Mouse (Mus musculus): ENCODE data around the gene Sez6. TPM values are rescaled to one million over a fixed set of nuclear protein-coding genes. Genes with fewer than 3 reads are reported as not detected.

The Sez6 gene
- polyA plus RNA-seq, 1 experiment: not detected

DNA sequence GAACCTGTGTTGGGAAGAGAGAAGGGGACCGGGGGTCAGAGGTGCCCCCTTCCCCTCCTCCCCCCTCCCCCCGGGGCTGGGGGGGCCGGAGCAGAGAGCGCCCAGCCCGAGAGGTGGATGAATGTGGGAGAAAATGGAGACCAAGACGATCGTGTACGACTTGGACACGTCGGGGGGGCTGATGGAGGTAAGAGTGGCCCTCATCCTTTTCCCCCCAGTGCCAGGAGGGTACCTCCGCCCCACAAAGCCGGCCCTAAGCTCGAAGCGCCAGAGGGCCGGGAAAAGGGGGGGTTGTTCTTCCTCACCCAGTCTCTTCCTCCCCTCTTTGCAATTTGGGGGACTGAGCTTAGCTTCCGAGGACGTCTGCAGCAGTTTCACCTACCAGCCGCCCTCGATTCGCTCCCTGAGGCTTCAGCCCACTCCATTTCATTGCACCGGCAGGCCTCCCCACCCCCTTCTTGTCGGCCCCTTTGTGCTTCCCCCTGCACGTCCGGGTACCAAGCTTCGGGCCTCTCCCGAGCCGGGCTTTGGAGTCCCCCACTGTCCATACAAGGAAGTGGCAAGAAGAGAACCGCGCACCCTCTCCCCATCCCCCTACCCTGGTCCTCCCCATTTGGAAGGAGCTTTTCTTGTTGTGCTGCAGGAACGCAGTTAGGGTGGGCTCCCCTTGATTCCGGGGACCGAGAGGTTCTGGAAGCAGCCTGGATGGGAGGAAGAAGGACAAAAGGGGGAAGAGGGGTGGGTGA is 52.8 kb downstream of the Sez6 start:
- WGBS: under 1% methylated on average over 27 of the region's 32 CpGs
- peak; percentile 19 to 56 for DNase-seq (ENCODE audit: low read depth in 1 of 2, low spot score in 2 of 2)
- Histone ChIP-seq H3K36me3 (ENCODE audit: control insufficient read depth, insufficient read depth, low read length) (peaks cover 1% of the 10 kb centered on the region; the same call in 1 of the 2 replicates), H3K4me1 (ENCODE audit: control insufficient read depth, insufficient read depth, insufficient read length) (peaks cover 7% of the 10 kb centered on the region; the same call in 1 of the 2 replicates), H3K4me3 (ENCODE audit: extremely low read depth, insufficient read depth, insufficient read length) (peak overlapping the region; percentile 89), H3K27me3 (ENCODE audit: control insufficient read depth, insufficient read depth, low read length) (no peaks in the 10 kb centered on the region), H3K27ac (ENCODE audit: insufficient read depth, low read length) (peak overlapping the region; percentile 96)
- TF ChIP-seq CTCF (IDR thresholded peaks at IDR 0.05; ENCODE audit: extremely low read depth, insufficient read depth, insufficient read length, insufficient replicate concordance): no peak
- TF ChIP-seq POLR2A (IDR thresholded peaks at IDR 0.05; ENCODE audit: low read depth, low read length): no peak

DNA sequence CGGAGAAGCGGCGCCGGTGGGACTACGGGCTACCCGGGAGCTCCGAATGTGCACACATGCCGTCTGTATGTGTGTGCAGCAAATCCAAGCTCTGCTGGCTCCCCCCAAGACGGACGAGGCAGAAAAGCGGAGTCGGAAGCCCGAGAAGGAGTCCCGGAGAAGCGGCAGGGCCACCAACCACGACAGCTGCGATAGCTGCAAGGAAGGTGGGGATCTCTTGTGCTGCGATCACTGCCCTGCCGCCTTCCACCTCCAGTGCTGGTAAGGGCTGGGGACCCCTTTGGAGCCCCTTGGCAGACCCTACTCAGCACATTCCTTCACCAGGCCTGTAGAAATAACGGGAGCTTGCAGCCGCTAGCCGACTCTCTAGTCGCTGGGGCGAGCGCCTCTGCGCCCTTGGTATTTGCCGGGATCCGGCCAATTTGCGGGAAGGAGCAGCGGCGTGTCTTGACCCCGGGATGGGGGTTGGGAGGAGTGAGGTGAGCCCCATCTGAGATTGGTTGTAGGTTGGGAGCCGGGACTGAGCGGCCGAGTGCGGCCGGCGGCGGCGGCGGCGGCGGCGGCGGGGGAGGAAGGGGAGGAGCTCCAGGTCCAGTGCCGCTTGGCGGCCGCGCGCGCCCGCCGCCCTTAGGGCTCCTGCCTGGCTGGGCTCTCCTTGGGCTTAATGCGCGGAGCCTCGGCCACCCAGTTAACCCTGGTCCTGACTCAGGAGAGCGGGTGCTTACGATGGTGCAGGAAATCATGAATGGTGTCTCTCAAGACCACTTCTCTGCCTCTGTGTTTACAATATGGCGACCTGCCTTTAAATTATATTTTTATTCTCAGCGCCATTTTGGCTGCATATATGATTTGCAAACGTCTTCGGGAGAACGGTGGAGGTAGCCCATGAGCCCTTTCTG is 53.6 kb downstream of the Sez6 start:
- DNase-seq (ENCODE audit: low read depth in 1 of 2, low spot score in 2 of 2): peak; percentile 33 to 59
- Histone ChIP-seq H3K4me1 (ENCODE audit: control insufficient read depth, insufficient read depth, insufficient read length) (peaks cover 7% of the 10 kb centered on the region; the same call in 1 of the 2 replicates), H3K4me3 (ENCODE audit: extremely low read depth, insufficient read depth, insufficient read length) (peak overlapping the region; percentile 89), H3K27me3 (ENCODE audit: control insufficient read depth, insufficient read depth, low read length) (no peaks in the 10 kb centered on the region), H3K36me3 (ENCODE audit: control insufficient read depth, insufficient read depth, low read length) (peaks cover 6% of the 10 kb centered on the region), H3K27ac (ENCODE audit: insufficient read depth, low read length) (peak overlapping the region; percentile 96)
- under 1% methylated on average over 60 of the region's 63 CpGs for WGBS
- TF ChIP-seq POLR2A (IDR thresholded peaks at IDR 0.05; ENCODE audit: low read depth, low read length): peak; percentile 25; the same call in 1 of the 2 replicates
- TF ChIP-seq CTCF (IDR thresholded peaks at IDR 0.05; ENCODE audit: extremely low read depth, insufficient read depth, insufficient read length, insufficient replicate concordance): no peak

DNA sequence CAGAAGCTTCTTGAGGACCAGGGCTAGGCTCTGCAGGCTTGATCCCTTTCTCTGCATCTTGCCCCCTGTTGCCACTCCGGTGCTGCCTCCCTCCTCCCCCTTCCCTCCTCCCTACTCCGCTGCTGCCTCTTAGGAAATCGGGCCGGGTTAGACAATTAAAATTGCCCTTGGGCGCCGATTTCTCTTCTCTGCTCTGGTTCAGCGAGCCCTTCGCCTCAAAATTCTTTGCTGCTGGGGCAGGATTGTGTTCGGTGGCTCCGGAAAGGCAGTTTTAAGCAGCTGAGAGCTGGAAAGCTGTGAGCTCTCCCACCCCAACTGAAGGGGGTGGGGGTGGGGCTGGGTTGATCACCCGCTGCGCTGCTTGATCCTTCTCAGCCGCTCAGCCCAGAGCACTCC is 54.2 kb downstream of the Sez6 start:
- 3% methylated on average over 13 of the region's 13 CpGs for WGBS
- peak overlapping the region; percentile 89 for H3K4me3 ChIP-seq (ENCODE audit: extremely low read depth, insufficient read depth, insufficient read length)
- peaks cover 7% of the 10 kb centered on the region; the same call in 1 of the 2 replicates for H3K4me1 ChIP-seq (ENCODE audit: control insufficient read depth, insufficient read depth, insufficient read length)
- peak in 1 of 2 experiments; percentile 22 for DNase-seq (ENCODE audit: low read depth in 1 of 2, low spot score in 2 of 2)
- H3K27ac ChIP-seq (ENCODE audit: insufficient read depth, low read length): peak overlapping the region; percentile 96
- peaks cover 9% of the 10 kb centered on the region for H3K36me3 ChIP-seq (ENCODE audit: control insufficient read depth, insufficient read depth, low read length)
- H3K27me3 ChIP-seq (ENCODE audit: control insufficient read depth, insufficient read depth, low read length): no peaks in the 10 kb centered on the region
- TF ChIP-seq CTCF (IDR thresholded peaks at IDR 0.05; ENCODE audit: extremely low read depth, insufficient read depth, insufficient read length, insufficient replicate concordance): no peak
- TF ChIP-seq POLR2A (IDR thresholded peaks at IDR 0.05; ENCODE audit: low read depth, low read length): no peak

DNA sequence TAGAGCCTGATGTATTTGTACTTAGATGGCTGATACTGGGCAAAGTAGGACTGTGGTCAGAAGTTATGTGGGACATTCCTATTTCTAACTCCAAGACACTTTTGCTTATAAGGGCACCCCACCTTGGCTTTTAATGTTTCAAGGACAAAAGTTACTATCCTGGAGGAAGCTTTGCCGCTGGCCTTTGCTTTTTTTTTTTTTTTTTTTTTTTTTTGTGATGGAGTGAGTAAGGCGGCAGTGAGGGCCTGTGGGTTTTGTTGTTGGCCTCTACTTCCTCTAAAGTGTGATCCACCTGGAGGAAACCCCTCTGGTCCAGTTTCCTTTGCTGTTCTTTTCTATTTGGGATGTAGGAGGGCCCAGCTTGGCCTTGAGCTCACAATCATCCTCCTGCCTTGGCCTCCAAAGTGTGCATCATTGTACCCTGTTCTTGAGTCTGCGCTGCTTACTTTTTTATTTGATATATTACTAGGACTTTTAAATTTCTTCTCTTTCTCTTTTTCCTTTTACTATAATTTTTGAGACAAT is 55.0 kb downstream of the Sez6 start:
- no peak overlapping the region for H3K27ac ChIP-seq (ENCODE audit: insufficient read depth, low read length)

DNA sequence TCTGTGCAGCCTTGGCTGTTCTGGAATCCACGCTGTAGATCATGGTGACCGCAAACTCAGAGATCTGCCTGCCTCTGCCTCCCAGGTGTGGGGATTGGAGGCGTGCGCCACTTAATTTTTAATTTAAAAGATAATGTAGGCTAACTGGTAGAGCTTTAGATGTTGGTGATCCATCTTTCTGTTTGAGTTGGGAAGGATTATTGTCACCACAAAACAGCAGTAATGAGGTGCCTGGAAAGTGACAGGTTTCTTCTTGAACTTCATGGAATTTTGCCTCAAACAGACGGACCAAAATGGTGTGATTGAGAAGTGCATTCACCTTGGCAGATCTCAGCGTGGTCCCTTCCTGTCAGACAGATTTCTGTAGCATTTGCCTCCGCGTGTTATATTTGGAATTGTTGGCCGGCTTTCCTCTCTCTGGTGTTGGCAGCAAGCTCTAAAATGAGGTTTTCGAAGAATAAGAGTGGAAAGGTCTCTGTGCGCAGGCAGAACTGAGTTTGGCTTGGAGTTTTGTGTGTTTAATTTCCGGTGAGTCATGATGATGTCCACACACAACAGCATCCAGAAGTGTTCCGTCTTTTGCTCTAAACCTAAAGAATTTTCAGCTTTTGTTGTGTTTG is 58.6 kb downstream of the Sez6 start:
- Histone ChIP-seq H3K4me1 (ENCODE audit: control insufficient read depth, insufficient read depth, insufficient read length) (peaks cover 2% of the 10 kb centered on the region; the same call in 1 of the 2 replicates), H3K4me3 (ENCODE audit: extremely low read depth, insufficient read depth, insufficient read length) (no peak overlapping the region), H3K27me3 (ENCODE audit: control insufficient read depth, insufficient read depth, low read length) (no peaks in the 10 kb centered on the region), H3K27ac (ENCODE audit: insufficient read depth, low read length) (no peak overlapping the region), H3K36me3 (ENCODE audit: control insufficient read depth, insufficient read depth, low read length) (peaks cover 9% of the 10 kb centered on the region)
- WGBS: 94% methylated on average over 13 of the region's 13 CpGs
- no peak for DNase-seq (ENCODE audit: low read depth in 1 of 2, low spot score in 2 of 2)
- no peak for TF ChIP-seq CTCF (IDR thresholded peaks at IDR 0.05; ENCODE audit: extremely low read depth, insufficient read depth, insufficient read length, insufficient replicate concordance)
- no peak for TF ChIP-seq POLR2A (IDR thresholded peaks at IDR 0.05; ENCODE audit: low read depth, low read length)

More for the DNA sequence above, 55.0 kb downstream of the Sez6 start:
- no peak overlapping the region for H3K4me3 ChIP-seq (ENCODE audit: extremely low read depth, insufficient read depth, insufficient read length)
- H3K36me3 ChIP-seq (ENCODE audit: control insufficient read depth, insufficient read depth, low read length): peaks cover 9% of the 10 kb centered on the region
- peaks cover 3% of the 10 kb centered on the region; the same call in 1 of the 2 replicates for H3K4me1 ChIP-seq (ENCODE audit: control insufficient read depth, insufficient read depth, insufficient read length)
- WGBS: 59% methylated on average over 3 of the region's 3 CpGs
- TF ChIP-seq POLR2A (IDR thresholded peaks at IDR 0.05; ENCODE audit: low read depth, low read length): no peak
- no peak for TF ChIP-seq CTCF (IDR thresholded peaks at IDR 0.05; ENCODE audit: extremely low read depth, insufficient read depth, insufficient read length, insufficient replicate concordance)
- no peaks in the 10 kb centered on the region for H3K27me3 ChIP-seq (ENCODE audit: control insufficient read depth, insufficient read depth, low read length)
- no peak for DNase-seq (ENCODE audit: low read depth in 1 of 2, low spot score in 2 of 2)

DNA sequence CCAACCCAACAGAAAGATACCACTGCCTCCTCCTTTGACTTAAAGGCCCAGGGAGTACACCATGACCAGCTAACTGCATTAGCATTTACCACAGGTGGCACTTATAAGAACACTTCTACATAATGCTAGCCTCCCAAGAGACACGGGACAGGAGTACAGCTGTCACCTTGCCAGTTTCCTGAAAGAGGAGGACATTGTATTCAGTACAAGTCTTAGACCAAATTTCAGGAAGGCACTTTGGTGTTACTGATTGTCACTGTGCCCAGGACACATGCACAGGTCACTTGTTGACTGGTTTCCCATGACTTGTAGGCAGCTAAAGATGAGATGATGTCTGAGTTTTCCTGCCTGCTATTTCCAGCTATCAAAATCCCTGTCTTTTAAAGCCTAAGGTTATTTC is 65.0 kb downstream of the Sez6 start:
- H3K27ac ChIP-seq (ENCODE audit: insufficient read depth, low read length): no peak overlapping the region
- WGBS: 49% methylated on average over 1 of the region's 1 CpGs
- no peaks in the 10 kb centered on the region for H3K4me1 ChIP-seq (ENCODE audit: control insufficient read depth, insufficient read depth, insufficient read length)
- no peaks in the 10 kb centered on the region for H3K27me3 ChIP-seq (ENCODE audit: control insufficient read depth, insufficient read depth, low read length)
- no peak for DNase-seq (ENCODE audit: low read depth in 1 of 2, low spot score in 2 of 2)
- TF ChIP-seq POLR2A (IDR thresholded peaks at IDR 0.05; ENCODE audit: low read depth, low read length): no peak
- no peak for TF ChIP-seq CTCF (IDR thresholded peaks at IDR 0.05; ENCODE audit: extremely low read depth, insufficient read depth, insufficient read length, insufficient replicate concordance)
- no peak overlapping the region for H3K4me3 ChIP-seq (ENCODE audit: extremely low read depth, insufficient read depth, insufficient read length)
- peaks cover 2% of the 10 kb centered on the region; the same call in 1 of the 2 replicates for H3K36me3 ChIP-seq (ENCODE audit: control insufficient read depth, insufficient read depth, low read length)
